Comparison of ENCODE assay signal across 9 mouse cellular contexts in genomic region chr1:180407171-180407671, GRCm38 (mm10).
A peak's percentile ranks its signal among the peaks of the same experiment; 100 is the strongest.
DNase-seq lines count a peak whose midpoint lies in the region; ATAC-seq lines count a peak whose summit lies in the region.
"Had no signal": no experiment of that assay in that cellular context is flagged by ENCODE, and none has a peak within 500 bp of the region (broad histone marks: within the 10 kb centered on the region; RNA-seq: fewer than 3 reads in every experiment).

No protein-coding gene starts in this region.

- H3K9ac ChIP-seq in embryonic facial prominence, embryonic 13.5 days = peak overlapping the region; percentile 55; the same call in 1 of the 2 replicates
- H3K9ac ChIP-seq in hindbrain, embryonic 15.5 days = no peak overlapping the region
- peak overlapping the region; percentile 35; the same call in 1 of the 2 replicates for H3K9ac ChIP-seq in liver, embryonic 11.5 days (ENCODE audit: low read depth, low read length)

- DNase-seq in frontal cortex, postnatal 25 days (ENCODE audit: low spot score in 2 of 2) = peak; percentile 43 to 50
- no peak for DNase-seq in frontal cortex, postnatal 10 days (ENCODE audit: low spot score in 2 of 2)
- peak; percentile 79 for DNase-seq in adrenal gland, postnatal 14 days
- peak; percentile 82 for DNase-seq in liver, embryonic 11.5 days (ENCODE audit: low spot score)
- DNase-seq in naive thymus-derived CD4-positive, alpha-beta T cell, adult 2 months (ENCODE audit: low read depth) = peak; percentile 90
- DNase-seq in testis, postnatal 14 days (ENCODE audit: low spot score) = peak; percentile 51

- no peaks in the 10 kb centered on the region for H3K9me3 ChIP-seq in embryonic facial prominence, embryonic 13.5 days
- H3K9me3 ChIP-seq in hindbrain, embryonic 15.5 days = no peaks in the 10 kb centered on the region
- H3K9me3 ChIP-seq in liver, embryonic 11.5 days (ENCODE audit: control insufficient read depth, low read length) = no peaks in the 10 kb centered on the region

- no peaks in the 10 kb centered on the region for H3K27me3 ChIP-seq in embryonic facial prominence, embryonic 13.5 days
- H3K27me3 ChIP-seq in hindbrain, embryonic 15.5 days = no peaks in the 10 kb centered on the region
- no peaks in the 10 kb centered on the region for H3K27me3 ChIP-seq in liver, embryonic 11.5 days (replicated peaks; ENCODE audit: control insufficient read depth, insufficient read depth, low read length)

- no peaks in the 10 kb centered on the region for H3K36me3 ChIP-seq in embryonic facial prominence, embryonic 13.5 days
- H3K36me3 ChIP-seq in hindbrain, embryonic 15.5 days = no peaks in the 10 kb centered on the region
- no peaks in the 10 kb centered on the region for H3K36me3 ChIP-seq in liver, embryonic 11.5 days (ENCODE audit: control insufficient read depth, insufficient read depth, low read length)

- WGBS in embryonic facial prominence, embryonic 13.5 days = 15% methylated on average over 16 of the region's 16 CpGs
- WGBS in hindbrain, embryonic 15.5 days = 12% methylated on average over 16 of the region's 16 CpGs
- 20% methylated on average over 16 of the region's 16 CpGs for WGBS in liver, embryonic 11.5 days

- H3K4me2 ChIP-seq in embryonic facial prominence, embryonic 13.5 days = peak overlapping the region; percentile 50
- H3K4me2 ChIP-seq in hindbrain, embryonic 15.5 days = peak overlapping the region; percentile 40
- peak overlapping the region; percentile 50 for H3K4me2 ChIP-seq in liver, embryonic 11.5 days

- peaks cover 77% of the 10 kb centered on the region for H3K4me1 ChIP-seq in embryonic facial prominence, embryonic 13.5 days
- H3K4me1 ChIP-seq in hindbrain, embryonic 15.5 days (replicated peaks) = peaks cover 22% of the 10 kb centered on the region
- peaks cover 53% of the 10 kb centered on the region for H3K4me1 ChIP-seq in liver, embryonic 11.5 days (replicated peaks; ENCODE audit: control insufficient read depth, insufficient read depth, low read length)

- H3K27ac ChIP-seq in embryonic facial prominence, embryonic 13.5 days = peak overlapping the region; percentile 78
- peak overlapping the region; percentile 74 for H3K27ac ChIP-seq in hindbrain, embryonic 15.5 days (replicated peaks)
- no peak overlapping the region for H3K27ac ChIP-seq in liver, embryonic 11.5 days (ENCODE audit: low read depth, low read length)

- H3K4me3 ChIP-seq in embryonic facial prominence, embryonic 13.5 days = peak overlapping the region; percentile 23
- H3K4me3 ChIP-seq in hindbrain, embryonic 15.5 days = no peak overlapping the region
- no peak overlapping the region for H3K4me3 ChIP-seq in liver, embryonic 11.5 days (ENCODE audit: low read depth, low read length)
- H3K4me3 ChIP-seq: myocyte had no signal

- no peak for ATAC-seq in embryonic facial prominence, embryonic 13.5 days (ENCODE audit: insufficient number of reproducible peaks, insufficient read depth, low FRiP score, low TSS enrichment, low read depth)
- peak; percentile 79 for ATAC-seq in hindbrain, embryonic 15.5 days (ENCODE audit: low FRiP score, low read depth)
- peak; percentile 54; the same call in 1 of the 2 replicates for ATAC-seq in liver, embryonic 11.5 days (replicated peaks; ENCODE audit: low FRiP score)

Comparison
In these comparisons a context has a peak if more than half of its experiments do, and no peak if none do; other contexts are left out.
1. DNase-seq: peak in frontal cortex, postnatal 25 days (2 of 2), adrenal gland, postnatal 14 days (single experiment), liver, embryonic 11.5 days (single experiment), naive thymus-derived CD4-positive, alpha-beta T cell, adult 2 months (single experiment) and testis, postnatal 14 days (single experiment); none in frontal cortex, postnatal 10 days (0 of 2).
2. Peak in every context shown above with its lines, with median percentiles within 50 percentile points of each other: H3K4me2 ChIP-seq.